Mouse (Mus musculus) urinary bladder, postnatal 25 days (tissue): Measurements from ENCODE around the gene Tmem102.

Source experiments
- DNase-seq: peaks from one replicate; pipeline ENCODE4 v3.0.0; 2022; ENCODE audit warnings: low spot score

Tmem102 gene

DNA sequence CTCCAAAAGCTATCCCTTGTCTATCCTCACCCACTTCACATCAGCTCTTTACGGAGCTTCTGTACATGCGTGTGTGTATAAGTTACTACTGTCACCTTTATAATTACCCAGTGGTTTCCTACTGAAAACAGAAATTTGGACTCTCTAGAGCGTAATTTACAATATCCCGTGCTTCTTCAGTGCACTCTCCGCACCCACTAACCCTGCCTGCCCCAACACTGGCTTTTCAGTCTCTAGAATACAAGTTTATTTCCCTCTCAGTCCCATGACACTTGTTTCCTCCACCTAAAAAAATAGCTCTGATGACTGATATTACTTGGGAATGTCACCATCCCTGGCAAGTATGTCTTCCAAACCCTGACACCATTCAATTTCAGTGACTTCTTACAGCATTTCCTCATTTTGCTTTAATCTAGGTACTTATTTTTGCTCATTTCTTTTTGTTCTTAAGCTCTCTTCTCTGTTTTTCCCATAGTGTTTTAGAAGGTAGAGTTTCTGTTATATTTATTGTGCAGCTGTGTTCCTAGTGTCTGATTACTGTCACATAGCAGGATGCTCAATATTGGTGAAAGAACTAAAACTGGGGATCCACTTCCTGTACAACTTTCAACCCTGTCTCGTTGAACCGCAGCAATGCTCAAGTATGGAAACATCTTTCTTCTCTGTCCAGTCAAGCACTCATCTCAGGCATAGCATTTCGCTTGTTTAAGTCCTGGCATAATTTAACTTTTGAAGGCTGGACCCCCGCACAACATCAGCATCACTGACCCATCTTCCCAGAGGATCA is 47.9 kb downstream of the Tmem102 start:
- no peak for DNase-seq

DNA sequence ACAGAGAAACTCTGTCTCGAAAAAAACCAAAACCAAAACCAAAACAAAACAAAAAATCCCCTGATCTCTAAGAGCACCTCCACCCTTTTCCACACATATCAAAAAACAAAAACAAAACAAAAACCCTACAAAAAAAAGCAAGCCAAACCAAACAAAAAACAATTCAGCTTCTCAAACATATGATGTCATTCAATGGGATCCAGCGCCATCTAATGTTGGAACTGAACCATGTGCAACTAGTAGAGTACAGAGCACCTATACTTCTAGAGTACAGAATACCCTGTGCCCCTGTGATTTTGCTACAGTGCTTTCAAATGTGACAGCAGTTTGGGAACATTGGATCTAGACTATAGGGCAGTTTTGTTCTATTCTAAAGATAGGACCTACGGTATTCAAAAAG is 50.7 kb downstream of the Tmem102 start:
- no peak for DNase-seq

DNA sequence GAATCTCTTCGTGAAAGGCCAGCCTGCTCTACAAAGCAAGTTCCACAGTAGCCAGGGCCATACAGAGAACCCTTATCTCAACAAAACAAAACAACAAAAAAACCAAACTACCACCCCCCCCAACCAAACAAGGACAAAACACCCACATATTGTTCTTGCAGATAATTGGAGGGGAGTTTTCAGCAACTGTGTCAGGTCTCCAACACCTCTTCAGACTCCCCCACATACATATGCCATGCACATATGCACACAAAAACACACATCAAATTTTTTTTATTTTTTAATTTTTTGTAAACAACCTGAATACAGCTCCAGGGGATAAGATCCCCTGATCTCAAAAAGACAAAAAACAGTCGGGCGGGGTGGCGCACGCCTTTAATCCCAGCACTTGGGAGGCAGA is 51.2 kb downstream of the Tmem102 start:
- DNase-seq = no peak
